Mouse (Mus musculus) MEL (cell line): ENCODE data around the gene Snx15. TPM values are rescaled to one million over a fixed set of nuclear protein-coding genes. Genes with fewer than 3 reads are reported as not detected.

Source experiments
- DNase-seq: peaks from one replicate; pipeline ENCODE4 v3.0.0; 2011; ENCODE audit warnings: low read depth, low spot score
- H3K27ac ChIP-seq: 2 replicates; pipeline ENCODE4 v1.5.1; 2012; ENCODE audit warnings: low read depth, mild to moderate bottlenecking, control low read depth, low read length, moderate library complexity; ENCODE audit not compliant: control insufficient read depth
- H3K27me3 ChIP-seq, 2 experiments: fragments of 150-350 bp in 1 of 2; sonication (generic) in 1 of 2; 2 replicates each; pipeline ENCODE4 v1.6.1; 2012; ENCODE audit warnings: low read length in 2 of 2, mild to moderate bottlenecking in 2 of 2, improper control_type of control experiment in 1 of 2, moderate library complexity in 1 of 2; ENCODE audit not compliant: insufficient read depth in 2 of 2, control insufficient read depth in 1 of 2
- H3K36me3 ChIP-seq, 2 experiments: 2 replicates each; pipeline ENCODE4 v1.6.1; 2012 to 2014; ENCODE audit warnings: low read length in 2 of 2, improper control_type of control experiment in 1 of 2, inconsistent platforms in 1 of 2, mild to moderate bottlenecking in 1 of 2; ENCODE audit not compliant: insufficient read depth in 2 of 2, control insufficient read depth in 1 of 2
- H3K4me1 ChIP-seq, 2 experiments: fragments of 150-350 bp in 1 of 2; sonication (generic) in 1 of 2; 2 replicates each; pipeline ENCODE4 v1.6.1; 2012; ENCODE audit warnings: low read length in 2 of 2, improper control_type of control experiment in 1 of 2, mild to moderate bottlenecking in 1 of 2; ENCODE audit not compliant: insufficient read depth in 2 of 2, control insufficient read depth in 1 of 2
- H3K4me3 ChIP-seq, 2 experiments: fragments of 150-350 bp in 1 of 2; sonication (generic) in 1 of 2; 2 replicates each; pipeline ENCODE4 v1.5.1; 2012; ENCODE audit warnings: low read depth in 2 of 2, low read length in 2 of 2, mild to moderate bottlenecking in 2 of 2, moderate library complexity in 2 of 2, control low read depth in 1 of 2, improper control_type of control experiment in 1 of 2; ENCODE audit not compliant: control insufficient read depth in 1 of 2, insufficient read depth in 1 of 2
- H3K79me2 ChIP-seq: 2 replicates; pipeline ENCODE4 v1.6.1; 2012; ENCODE audit warnings: mild to moderate bottlenecking, low read length, moderate library complexity; ENCODE audit not compliant: control insufficient read depth, poor library complexity, insufficient read depth
- H3K9ac ChIP-seq: 2 replicates; pipeline ENCODE4 v1.6.1; 2012; ENCODE audit warnings: low read depth, mild to moderate bottlenecking, control low read depth, low read length, moderate library complexity; ENCODE audit not compliant: control insufficient read depth, poor library complexity, severe bottlenecking
- H3K9me3 ChIP-seq: fragments of 150-350 bp; sonication (generic); replicated peaks from 2 replicates; pipeline ENCODE4 v1.6.1; 2012; ENCODE audit warnings: mild to moderate bottlenecking, low read length, improper control_type of control experiment, moderate library complexity; ENCODE audit not compliant: insufficient read depth
- CTCF ChIP-seq, 3 experiments: IDR thresholded peaks in 2 of 3; conservative IDR thresholded peaks in 1 of 3; 2 replicates each; pipeline ENCODE4 v1.5.1; 2011 to 2012; ENCODE audit warnings: low read length in 3 of 3, low read depth in 2 of 3, mild to moderate bottlenecking in 2 of 3, improper control_type of control experiment in 1 of 3, inconsistent platforms in 1 of 3, mixed read lengths in 1 of 3, moderate library complexity in 1 of 3; ENCODE audit not compliant: control insufficient read depth in 1 of 3, insufficient read depth in 1 of 3, poor library complexity in 1 of 3, severe bottlenecking in 1 of 3
- E2F4 ChIP-seq: IDR thresholded peaks from 2 replicates; pipeline ENCODE4 v1.6.1; 2011; ENCODE audit warnings: low read depth, low read length, improper control_type of control experiment, borderline replicate concordance
- EP300 ChIP-seq, 2 experiments: IDR thresholded peaks; 2 replicates each; pipeline ENCODE4 v1.6.1; 2011; ENCODE audit warnings: improper control_type of control experiment in 2 of 2, low read length in 2 of 2, low read depth in 1 of 2, mild to moderate bottlenecking in 1 of 2
- KAT2A ChIP-seq: conservative IDR thresholded peaks from 2 replicates; pipeline ENCODE4 v1.6.1; 2012; ENCODE audit warnings: low read depth, low read length, improper control_type of control experiment, inconsistent platforms
- MAX ChIP-seq: IDR thresholded peaks from 2 replicates; pipeline ENCODE4 v1.6.1; 2011; ENCODE audit warnings: low read length, improper control_type of control experiment
- MAZ ChIP-seq: IDR thresholded peaks from 2 replicates; pipeline ENCODE4 v1.6.1; 2012; ENCODE audit warnings: low read depth, mild to moderate bottlenecking, inconsistent platforms, low read length, improper control_type of control experiment
- MYB ChIP-seq: IDR thresholded peaks from 2 replicates; pipeline ENCODE4 v1.6.1; 2011; ENCODE audit warnings: mild to moderate bottlenecking, low read depth, low read length, improper control_type of control experiment
- POLR2AphosphoS2 ChIP-seq: IDR thresholded peaks from 2 replicates; pipeline ENCODE4 v1.6.1; 2011; ENCODE audit warnings: low read length, improper control_type of control experiment
- SMC3 ChIP-seq: IDR thresholded peaks from 2 replicates; pipeline ENCODE4 v1.6.1; 2011; ENCODE audit warnings: low read depth, low read length, improper control_type of control experiment
- TAL1 ChIP-seq: IDR thresholded peaks from 2 replicates; pipeline ENCODE4 v1.6.1; 2012; ENCODE audit warnings: mild to moderate bottlenecking, inconsistent platforms, low read length, moderate library complexity, mixed read lengths
- ZC3H11A ChIP-seq: IDR thresholded peaks from 2 replicates; pipeline ENCODE4 v1.6.1; 2012; ENCODE audit warnings: low read depth, mild to moderate bottlenecking, inconsistent platforms, low read length, improper control_type of control experiment
- ZKSCAN1 ChIP-seq: IDR thresholded peaks from 2 replicates; pipeline ENCODE4 v1.6.1; 2012; ENCODE audit warnings: low read depth, mild to moderate bottlenecking, inconsistent platforms, low read length, improper control_type of control experiment, moderate library complexity
- ZMIZ1 ChIP-seq: IDR thresholded peaks from 2 replicates; pipeline ENCODE4 v1.6.1; 2012; ENCODE audit warnings: low read depth, mild to moderate bottlenecking, inconsistent platforms, low read length, improper control_type of control experiment, moderate library complexity
- polyA plus RNA-seq, 2 experiments: library from polyadenylated mRNA; stranded (reverse) in 1 of 2; unstranded in 1 of 2; fragments of >175 nt in 1 of 2; fragments of >200 nt in 1 of 2; gene quantifications; 2 replicates each; pipeline versions ENCODE4 v1.2.1 to v1.2.4; 2012; ENCODE audit warnings: low replicate concordance in 2 of 2, low read depth in 1 of 2; ENCODE audit not compliant: insufficient read length in 2 of 2, insufficient read depth in 1 of 2, missing spikeins in 1 of 2
- total RNA-seq: library from RNA; depleted of rRNA; stranded (reverse); fragments of 300-350 nt; gene quantifications from 2 replicates; pipeline ENCODE4 v1.2.3, GENCODE M21; 2012

The Snx15 gene
- total and polyA plus RNA-seq, 3 experiments = 20.4 to 35.3 TPM; not detected in 1

- H3K79me2 ChIP-seq = peaks cover 22% of the 10 kb centered on the region
- no peak for DNase-seq
- no peaks in the 10 kb centered on the region for H3K9me3 ChIP-seq
- no peak for TF ChIP-seq ZKSCAN1
- TF ChIP-seq POLR2AphosphoS2 = no peak
- no peak for TF ChIP-seq CTCF (IDR thresholded peaks at IDR 0.05 in 2 of 3, conservative IDR thresholded peaks at IDR 0.05 in 1 of 3; ENCODE audit: control insufficient read depth in 1 of 3, insufficient read depth in 1 of 3, low read depth in 2 of 3, low read length in 3 of 3, poor library complexity in 1 of 3, severe bottlenecking in 1 of 3)
- TF ChIP-seq MAX = no peak
- no peak for TF ChIP-seq EP300 (IDR thresholded peaks at IDR 0.05; ENCODE audit: low read depth in 1 of 2, low read length in 2 of 2)
- TF ChIP-seq ZC3H11A = no peak
- no peak for TF ChIP-seq ZMIZ1
- no peak for TF ChIP-seq SMC3
- TF ChIP-seq TAL1 = no peak
- TF ChIP-seq E2F4 = no peak
- TF ChIP-seq MYB = no peak
- no peak for TF ChIP-seq KAT2A
- no peaks in the 10 kb centered on the region for H3K27me3 ChIP-seq
- H3K36me3 ChIP-seq = peaks cover 0 to 9% of the 10 kb centered on the region in 2 experiments
- no peak within 1 kb of the TSS for H3K27ac ChIP-seq
- no peak within 1 kb of the TSS for H3K9ac ChIP-seq
- H3K4me3 ChIP-seq = no peak within 1 kb of the TSS
- H3K4me1 ChIP-seq = peaks cover 0 to 5% of the 10 kb centered on the region in 2 experiments; a peak in 2 of 4 replicates
Observed at GRCm38 (mm10) chr19:6082156-6082555, 45.9 kb downstream of the Snx15 start, which contains the start of gene Gm28374. TSS of gene Gm28374 (minus strand) at chr19:6082256.

- Histone ChIP-seq H3K36me3 (peaks cover 0 to 4% of the 10 kb centered on the region in 2 experiments; a peak in 1 of 4 replicates), H3K27ac (no peak within 1 kb of the TSS), H3K27me3 (no peaks in the 10 kb centered on the region), H3K4me1 (peaks cover 0 to 12% of the 10 kb centered on the region in 2 experiments; a peak in 2 of 4 replicates), H3K79me2 (peaks cover 22% of the 10 kb centered on the region), H3K9ac (no peak within 1 kb of the TSS), H3K9me3 (no peaks in the 10 kb centered on the region), H3K4me3 (no peak within 1 kb of the TSS)
- TF ChIP-seq EP300 (IDR thresholded peaks at IDR 0.05; ENCODE audit: low read depth in 1 of 2, low read length in 2 of 2) (no peak), ZC3H11A (no peak), MAZ (no peak)
- no peak for DNase-seq
Observed at GRCm38 (mm10) chr19:6079983-6080480, 48.1 kb downstream of the Snx15 start, which contains the start of gene Tmem262. TSS of gene Tmem262 (plus strand) at chr19:6080033.
